Mouse (Mus musculus): Measurements from ENCODE around the gene Tanc1. TPM values are rescaled to one million over a fixed set of nuclear protein-coding genes. Genes with fewer than 3 reads are reported as not detected.

The Tanc1 gene
- total and polyA plus RNA-seq, 3 experiments = 8.1 to 26.2 (median 25.6) TPM

DNA sequence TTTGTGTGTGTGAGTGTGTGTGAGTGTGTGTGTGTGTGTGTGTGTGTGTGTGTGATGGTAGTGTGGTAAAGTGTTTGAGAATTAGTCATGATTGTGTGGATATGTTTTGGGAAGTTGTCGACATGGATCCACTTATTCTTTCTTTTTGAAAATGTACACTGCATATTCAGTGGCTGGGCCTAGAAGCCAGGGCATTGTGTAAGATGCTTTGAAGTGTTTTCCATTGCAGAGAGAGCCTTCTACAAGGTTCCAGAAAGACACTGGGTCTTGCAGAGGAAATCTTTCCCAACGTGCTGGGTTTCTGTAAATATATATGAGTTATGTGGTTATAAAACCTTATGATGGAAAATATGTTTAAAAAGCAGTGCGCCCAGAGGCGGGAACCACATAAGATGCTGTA is 108.0 kb downstream of the Tanc1 start:
- Histone ChIP-seq H3K9ac (ENCODE audit: low read depth, low read length) (no peak overlapping the region), H3K4me3 (no peak overlapping the region), H3K79me2 (replicated peaks; ENCODE audit: control insufficient read depth, insufficient read depth, low read length) (peaks cover 1% of the 10 kb centered on the region), H3K27ac (no peak overlapping the region), H3K4me1 (ENCODE audit: control insufficient read depth, insufficient read depth, low read length) (peaks cover 19% of the 10 kb centered on the region), H3K27me3 (ENCODE audit: control insufficient read depth, insufficient read depth, low read length) (no peaks in the 10 kb centered on the region), H3K36me3 (ENCODE audit: control insufficient read depth, insufficient read depth, low read length) (peaks cover 6% of the 10 kb centered on the region; the same call in 1 of the 2 replicates)
- no peak for TF ChIP-seq EP300 (IDR thresholded peaks at IDR 0.05; ENCODE audit: insufficient read depth, low read depth, low read length)
- no peak for TF ChIP-seq POLR2A (IDR thresholded peaks at IDR 0.05; ENCODE audit: insufficient read depth, low read depth, low read length)
- TF ChIP-seq CTCF (IDR thresholded peaks at IDR 0.05) = no peak
- no peak for DNase-seq
- 73% methylated on average over 4 of the region's 4 CpGs for WGBS
- intact Hi-C loops (cut with DNase I) = no loop called here

DNA sequence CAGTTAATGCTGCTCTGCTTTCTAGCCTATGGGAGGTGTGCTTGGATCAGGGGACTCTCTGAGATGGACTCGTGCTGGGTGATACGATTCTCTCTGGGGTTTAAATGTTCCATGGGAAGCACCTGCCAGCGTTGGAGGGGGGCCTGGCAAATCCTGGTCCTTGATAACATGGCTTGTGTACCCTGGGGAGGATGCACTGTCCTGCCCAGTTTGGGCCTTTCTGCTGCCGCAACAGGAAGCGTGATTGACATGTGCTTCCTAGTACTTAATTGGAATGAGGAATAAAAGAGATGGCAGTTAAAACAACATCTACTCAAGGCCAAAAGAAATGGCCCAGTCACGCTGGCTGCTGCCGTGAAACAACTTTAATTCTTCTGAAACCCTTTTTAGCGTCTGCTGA is 109.3 kb downstream of the Tanc1 start:
- Histone ChIP-seq H3K36me3 (ENCODE audit: control insufficient read depth, insufficient read depth, low read length) (peaks cover 7% of the 10 kb centered on the region; the same call in 1 of the 2 replicates), H3K27me3 (ENCODE audit: control insufficient read depth, insufficient read depth, low read length) (no peaks in the 10 kb centered on the region), H3K4me1 (ENCODE audit: control insufficient read depth, insufficient read depth, low read length) (peaks cover 19% of the 10 kb centered on the region), H3K27ac (peak overlapping the region; percentile 17; the same call in 1 of the 2 replicates), H3K4me3 (no peak overlapping the region), H3K9ac (ENCODE audit: low read depth, low read length) (no peak overlapping the region), H3K79me2 (replicated peaks; ENCODE audit: control insufficient read depth, insufficient read depth, low read length) (peaks cover 1% of the 10 kb centered on the region)
- peak in 1 of 2 experiments; percentile 24 for DNase-seq
- intact Hi-C loops (cut with DNase I) = no loop called here
- TF ChIP-seq EP300 (IDR thresholded peaks at IDR 0.05; ENCODE audit: insufficient read depth, low read depth, low read length) (0 out of 2 replicates have a peak, but pooled peaks have one; percentile 10), POLR2A (IDR thresholded peaks at IDR 0.05; ENCODE audit: insufficient read depth, low read depth, low read length) (no peak)
- WGBS = 34% methylated on average over 8 of the region's 8 CpGs

DNA sequence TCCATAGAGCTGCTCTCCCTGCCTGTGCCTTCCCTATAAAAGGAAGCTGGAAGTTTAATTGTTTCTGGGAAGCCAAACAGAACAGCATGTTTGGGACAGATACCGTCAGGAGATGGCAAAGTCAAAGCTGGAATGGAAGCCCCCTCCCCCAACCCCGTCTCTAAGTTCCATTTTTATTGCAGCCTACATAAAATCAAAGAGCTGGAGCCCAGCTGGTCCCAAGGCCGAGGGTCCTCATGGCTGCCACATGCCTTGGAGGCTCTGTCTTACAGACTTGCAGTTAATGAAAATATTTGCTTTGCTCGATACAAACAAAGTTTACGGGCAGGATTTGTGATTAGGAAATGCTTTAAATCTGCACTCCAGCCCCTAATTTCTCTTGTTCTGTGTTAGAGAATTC is 109.9 kb downstream of the Tanc1 start:
- no peak overlapping the region for H3K4me3 ChIP-seq
- H3K27ac ChIP-seq = peak overlapping the region; percentile 17; the same call in 1 of the 2 replicates
- no peak overlapping the region for H3K9ac ChIP-seq (ENCODE audit: low read depth, low read length)
- intact Hi-C loops (cut with DNase I) = no loop called here
- H3K36me3 ChIP-seq (ENCODE audit: control insufficient read depth, insufficient read depth, low read length) = peaks cover 9% of the 10 kb centered on the region
- peaks cover 1% of the 10 kb centered on the region for H3K79me2 ChIP-seq (replicated peaks; ENCODE audit: control insufficient read depth, insufficient read depth, low read length)
- peaks cover 16% of the 10 kb centered on the region for H3K4me1 ChIP-seq (ENCODE audit: control insufficient read depth, insufficient read depth, low read length)
- no peak for DNase-seq
- 58% methylated on average over 5 of the region's 5 CpGs for WGBS
- no peaks in the 10 kb centered on the region for H3K27me3 ChIP-seq (ENCODE audit: control insufficient read depth, insufficient read depth, low read length)
- TF ChIP-seq POLR2A (IDR thresholded peaks at IDR 0.05; ENCODE audit: insufficient read depth, low read depth, low read length) (no peak), CTCF (IDR thresholded peaks at IDR 0.05) (no peak), EP300 (IDR thresholded peaks at IDR 0.05; ENCODE audit: insufficient read depth, low read depth, low read length) (no peak)

DNA sequence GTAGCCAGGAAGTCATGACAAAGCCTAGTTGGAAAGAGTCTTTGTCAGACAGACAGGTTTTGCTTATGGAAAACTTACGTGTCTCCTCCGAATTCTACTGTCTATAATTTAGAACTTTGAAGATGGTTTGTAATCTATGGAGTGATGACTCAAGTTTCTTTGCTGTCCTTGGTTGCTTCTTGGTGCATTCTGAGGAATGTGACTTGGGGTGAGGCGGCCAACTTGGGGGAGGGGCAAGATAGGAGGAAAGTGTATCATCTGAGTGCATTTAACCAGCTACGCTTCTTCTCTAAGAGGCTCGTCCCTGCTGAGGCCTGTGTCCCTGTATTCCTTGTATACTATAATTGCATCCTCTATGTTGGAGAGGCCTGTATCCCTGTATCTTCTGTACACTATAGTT is 111.5 kb downstream of the Tanc1 start:
- Histone ChIP-seq H3K27ac (no peak overlapping the region), H3K9ac (ENCODE audit: low read depth, low read length) (no peak overlapping the region), H3K4me1 (ENCODE audit: control insufficient read depth, insufficient read depth, low read length) (peaks cover 13% of the 10 kb centered on the region), H3K27me3 (ENCODE audit: control insufficient read depth, insufficient read depth, low read length) (no peaks in the 10 kb centered on the region), H3K79me2 (replicated peaks; ENCODE audit: control insufficient read depth, insufficient read depth, low read length) (no peaks in the 10 kb centered on the region), H3K4me3 (no peak overlapping the region), H3K36me3 (ENCODE audit: control insufficient read depth, insufficient read depth, low read length) (peaks cover 9% of the 10 kb centered on the region)
- intact Hi-C loops (cut with DNase I) = no loop called here
- 88% methylated on average over 5 of the region's 5 CpGs for WGBS
- no peak for DNase-seq
- no peak for TF ChIP-seq CTCF (IDR thresholded peaks at IDR 0.05)
- TF ChIP-seq POLR2A (IDR thresholded peaks at IDR 0.05; ENCODE audit: insufficient read depth, low read depth, low read length) = no peak
- no peak for TF ChIP-seq EP300 (IDR thresholded peaks at IDR 0.05; ENCODE audit: insufficient read depth, low read depth, low read length)

DNA sequence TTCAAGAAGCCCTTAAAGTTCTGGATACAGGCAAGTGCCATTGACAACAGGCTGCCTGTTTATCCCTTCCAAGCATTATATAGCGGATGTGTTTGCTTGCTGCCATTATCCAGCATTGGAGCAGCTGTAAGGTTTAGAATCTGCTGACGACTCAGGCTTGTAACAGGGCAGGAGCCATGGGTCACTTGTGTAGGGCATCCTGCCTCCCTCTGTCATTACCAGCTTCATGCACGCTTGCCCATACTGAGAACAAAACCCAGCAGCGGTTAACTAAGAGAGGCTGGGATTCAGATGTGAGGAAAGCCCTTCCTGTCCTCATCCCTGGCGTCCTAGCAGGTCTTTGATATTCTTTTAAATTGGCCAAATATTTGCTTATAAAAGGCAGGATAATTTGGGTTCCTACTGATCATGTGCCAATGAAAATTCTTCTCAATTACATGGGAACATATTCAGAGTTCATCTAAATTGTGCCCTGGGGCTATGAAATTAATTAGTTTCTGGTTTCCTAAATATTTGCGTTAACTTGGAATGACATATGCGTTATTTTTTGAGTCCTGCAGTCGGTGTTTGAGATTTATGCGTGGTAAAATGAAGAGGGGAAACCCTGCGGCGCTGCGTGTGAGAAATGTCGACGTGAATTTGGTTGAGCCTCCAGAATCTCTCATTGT is 113.8 kb downstream of the Tanc1 start:
- no peak overlapping the region for H3K4me3 ChIP-seq
- H3K27me3 ChIP-seq (ENCODE audit: control insufficient read depth, insufficient read depth, low read length) = no peaks in the 10 kb centered on the region
- peak overlapping the region; percentile 36 for H3K27ac ChIP-seq
- TF ChIP-seq CTCF (IDR thresholded peaks at IDR 0.05) (no peak), POLR2A (IDR thresholded peaks at IDR 0.05; ENCODE audit: insufficient read depth, low read depth, low read length) (no peak), EP300 (IDR thresholded peaks at IDR 0.05; ENCODE audit: insufficient read depth, low read depth, low read length) (no peak)
- H3K36me3 ChIP-seq (ENCODE audit: control insufficient read depth, insufficient read depth, low read length) = peaks cover 9% of the 10 kb centered on the region
- 64% methylated on average over 14 of the region's 14 CpGs for WGBS
- 0 out of 2 replicates have a peak, but pooled peaks cover 2% of the 10 kb centered on the region for H3K79me2 ChIP-seq (replicated peaks; ENCODE audit: control insufficient read depth, insufficient read depth, low read length)
- intact Hi-C loops (cut with DNase I) = loop anchor here (2.0 kb wide), 1 partner anchor 15 kb away; no protein-coding TSS in a partner anchor
- no peak overlapping the region for H3K9ac ChIP-seq (ENCODE audit: low read depth, low read length)
- H3K4me1 ChIP-seq (ENCODE audit: control insufficient read depth, insufficient read depth, low read length) = peaks cover 13% of the 10 kb centered on the region
- no peak for DNase-seq

DNA sequence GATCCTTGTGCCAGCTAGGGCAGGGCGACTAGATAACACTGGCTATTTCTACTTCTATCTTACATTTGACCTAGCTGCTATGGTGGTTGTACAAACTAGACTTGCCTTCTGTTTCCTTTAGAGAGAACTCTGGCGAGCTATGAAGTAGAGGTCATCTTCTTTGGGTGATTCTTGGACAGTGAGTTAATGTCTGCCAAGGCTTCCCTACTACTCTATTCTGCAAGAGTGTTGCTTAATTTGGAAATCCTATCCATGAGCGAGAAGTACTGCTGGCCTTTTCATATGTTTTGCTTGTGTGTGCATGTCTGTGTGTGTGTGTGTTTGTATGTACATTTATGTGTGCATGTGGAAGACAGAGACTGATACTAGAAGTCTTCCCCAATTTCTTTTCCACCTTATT is 120.0 kb downstream of the Tanc1 start:
- Histone ChIP-seq H3K9ac (ENCODE audit: low read depth, low read length) (no peak overlapping the region), H3K27me3 (ENCODE audit: control insufficient read depth, insufficient read depth, low read length) (no peaks in the 10 kb centered on the region), H3K79me2 (replicated peaks; ENCODE audit: control insufficient read depth, insufficient read depth, low read length) (peaks cover 3% of the 10 kb centered on the region; the same call in 1 of the 2 replicates), H3K27ac (no peak overlapping the region), H3K4me3 (no peak overlapping the region), H3K4me1 (ENCODE audit: control insufficient read depth, insufficient read depth, low read length) (peaks cover 6% of the 10 kb centered on the region), H3K36me3 (ENCODE audit: control insufficient read depth, insufficient read depth, low read length) (peaks cover 12% of the 10 kb centered on the region)
- DNase-seq = no peak
- 59% methylated on average over 3 of the region's 3 CpGs for WGBS
- TF ChIP-seq POLR2A (IDR thresholded peaks at IDR 0.05; ENCODE audit: insufficient read depth, low read depth, low read length) (no peak), EP300 (IDR thresholded peaks at IDR 0.05; ENCODE audit: insufficient read depth, low read depth, low read length) (no peak), CTCF (IDR thresholded peaks at IDR 0.05) (no peak)
- intact Hi-C loops (cut with DNase I) = no loop called here
